Mouse (Mus musculus): ENCODE results near the gene Fignl2.

Fignl2 gene

GRCm38 (mm10) chr15:101007236-101007635, 71.1 kb downstream of the Fignl2 start:
- no peak for DNase-seq

DNA sequence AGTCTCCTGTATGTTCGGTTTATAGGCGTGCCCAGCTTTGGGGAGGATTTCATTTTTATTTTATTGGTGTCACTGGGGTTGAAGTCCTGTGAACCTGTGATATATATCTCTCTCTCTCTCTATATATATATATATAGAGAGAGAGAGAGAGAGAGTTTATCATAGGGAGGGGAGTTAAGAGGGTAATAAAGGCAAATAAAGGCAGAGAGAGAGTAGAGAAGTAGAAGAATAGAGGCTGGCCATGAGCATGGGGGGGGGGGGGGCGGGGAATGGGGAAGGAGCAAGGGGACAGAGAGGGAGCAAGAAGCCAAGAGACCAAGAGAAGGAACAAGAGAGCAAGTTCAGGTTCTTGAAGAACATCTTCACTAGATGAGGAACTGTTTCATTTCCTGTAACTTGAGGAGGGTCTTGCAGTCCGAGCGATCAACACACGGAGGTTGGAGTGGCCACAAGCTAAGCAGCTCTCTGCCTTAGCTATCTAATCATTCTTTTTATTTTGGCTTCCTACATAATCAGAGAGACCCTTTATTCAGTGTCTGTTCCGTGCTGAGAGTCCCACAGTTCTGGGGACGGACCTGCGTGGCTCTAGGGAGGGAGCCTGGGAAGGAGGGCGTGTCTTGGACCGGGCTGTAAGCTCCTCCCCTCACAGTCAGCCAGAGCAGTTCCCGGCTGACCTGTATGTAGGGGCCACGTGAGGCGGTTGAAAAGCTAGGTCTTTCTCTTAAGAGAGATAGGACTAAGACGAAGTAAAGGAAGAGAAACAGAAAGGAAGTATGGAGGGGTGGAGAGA, 71.9 kb downstream of the Fignl2 start:
- peak in 1 of 2 experiments; percentile 28 for DNase-seq

DNA sequence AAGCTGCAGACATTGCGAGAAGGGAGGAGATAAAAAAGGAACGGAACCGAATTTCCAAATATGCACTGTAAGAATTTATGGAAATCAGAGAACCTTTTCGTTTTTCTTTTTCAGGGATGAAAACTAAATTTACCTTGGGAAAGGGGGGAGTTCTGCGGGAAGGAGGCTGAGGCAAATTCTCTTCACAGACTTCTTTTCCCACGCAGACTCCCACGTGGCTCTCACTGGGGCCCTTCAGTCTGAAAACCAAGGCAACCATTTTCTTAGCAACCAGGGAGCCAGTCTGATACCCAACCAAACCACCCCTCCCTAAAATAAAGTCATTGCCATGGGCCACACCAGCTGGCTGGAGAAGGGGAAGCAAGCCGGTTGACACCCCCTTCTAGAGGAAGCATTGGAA, 72.7 kb downstream of the Fignl2 start:
- no peak for DNase-seq

DNA sequence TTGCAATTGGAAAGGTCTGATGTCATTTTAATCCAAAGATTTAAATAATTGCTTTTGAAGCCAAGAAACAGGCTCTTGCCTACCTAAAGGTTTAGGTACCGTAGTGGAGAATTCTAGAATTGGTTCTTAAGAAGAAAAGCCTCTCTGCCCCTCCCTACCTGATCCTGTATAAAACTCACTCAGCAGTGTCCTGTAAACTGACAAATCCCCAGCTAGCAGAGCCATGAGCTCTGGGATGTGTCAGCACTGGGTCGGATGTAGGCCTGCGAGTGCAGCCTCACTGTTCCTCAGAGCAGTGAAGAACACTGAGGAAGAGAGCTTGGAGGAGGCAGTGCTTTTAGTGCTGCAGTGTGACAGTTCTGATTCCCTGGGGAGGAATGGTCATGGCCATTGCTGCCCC, 73.8 kb downstream of the Fignl2 start:
- DNase-seq: no peak

DNA sequence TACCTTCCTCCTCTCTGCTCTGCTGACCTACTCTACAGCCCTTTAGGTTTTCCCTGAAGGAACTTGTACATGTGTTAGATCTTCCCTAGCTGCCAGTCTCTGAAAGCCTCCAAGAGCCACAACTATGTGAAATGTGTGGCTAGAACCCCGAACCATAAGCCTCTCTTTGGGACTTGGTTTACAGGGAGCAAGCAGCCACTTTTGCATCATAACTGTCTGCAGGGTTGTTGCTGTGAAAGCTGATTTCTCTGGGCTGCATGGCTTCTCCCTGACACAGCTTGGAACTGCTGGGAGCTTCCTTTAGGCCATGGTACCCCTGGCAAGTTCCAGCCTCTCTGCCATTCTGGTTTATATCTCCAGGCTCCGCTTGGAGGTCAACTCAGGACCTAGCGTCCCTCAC, 75.9 kb downstream of the Fignl2 start:
- DNase-seq: no peak

- no peak for DNase-seq
Measured at GRCm38 (mm10) chr15:101001685-101002084, 76.7 kb downstream of the Fignl2 start.

Measured in lung, postnatal 4 days (tissue).